Mouse (Mus musculus) neural tube, embryonic 14.5 days (tissue): ENCODE data around the gene Hmgb1. TPM values are rescaled to one million over a fixed set of nuclear protein-coding genes. Genes with fewer than 3 reads are reported as not detected.

Experiments used
- ATAC-seq: fragments of 200-750 bp; cut with Nextera tagmentation; 2 replicates; pipeline ENCODE4 v1.8.0; 2017; ENCODE audit warnings: low read depth, mild to moderate bottlenecking, moderate TSS enrichment, moderate library complexity
- H3K27ac ChIP-seq: fragments of 300-500 bp; sonication (generic); 2 replicates; pipeline ENCODE4 v1.5.1; 2014; ENCODE audit warnings: low read depth, mild to moderate bottlenecking, control low read depth, low read length, moderate library complexity, mixed read lengths
- H3K27me3 ChIP-seq: fragments of 300-500 bp; sonication (generic); 2 replicates; pipeline ENCODE4 v1.6.1; 2014; ENCODE audit warnings: low read length; ENCODE audit not compliant: control insufficient read depth, insufficient read depth
- H3K36me3 ChIP-seq: fragments of 300-500 bp; sonication (generic); 2 replicates; pipeline ENCODE4 v1.6.1; 2014; ENCODE audit warnings: low read length, mixed read lengths; ENCODE audit not compliant: control insufficient read depth, insufficient read depth
- H3K4me1 ChIP-seq: fragments of 300-500 bp; sonication (generic); 2 replicates; pipeline ENCODE4 v1.6.1; 2014; ENCODE audit warnings: low read length; ENCODE audit not compliant: control insufficient read depth, insufficient read depth
- H3K4me2 ChIP-seq: fragments of 300-500 bp; sonication (generic); 2 replicates; pipeline ENCODE4 v1.6.1; 2014; ENCODE audit warnings: mild to moderate bottlenecking, low read depth, low read length, control low read depth
- H3K4me3 ChIP-seq: fragments of 300-500 bp; sonication (generic); 2 replicates; pipeline ENCODE4 v1.5.1; 2014; ENCODE audit warnings: low read depth, low read length, control low read depth, mixed read lengths
- H3K9ac ChIP-seq: fragments of 300-500 bp; sonication (generic); replicated peaks from 2 replicates; pipeline ENCODE4 v1.6.1; 2014; ENCODE audit warnings: low read depth, mild to moderate bottlenecking, control low read depth, low read length, mixed read lengths
- H3K9me3 ChIP-seq: fragments of 300-500 bp; sonication (generic); 2 replicates; pipeline ENCODE4 v1.6.1; 2016; ENCODE audit warnings: low read length; ENCODE audit not compliant: control insufficient read depth
- whole genome bisulfite sequencing: fragments of 180-500 bp; shearing (Covaris S2); extraction: QIAGEN DNeasy Blood & Tissue Kit; methylation state at CpG from one replicate; pipeline ENCODE4 v1.1.7; 2014; 5-methylcytosine and 5-hydroxymethylcytosine counted together
- polyA plus RNA-seq: library from polyadenylated mRNA; unstranded; fragments of >200 nt; fragmentation: Nextera tagmentation; extraction: Ambion mirVana; gene quantifications from 2 replicates; pipeline ENCODE4 v1.2.1, GENCODE M21; 2014

Hmgb1 gene
- polyA plus RNA-seq, 1 experiment from 2014 or later = 766 TPM

DNA sequence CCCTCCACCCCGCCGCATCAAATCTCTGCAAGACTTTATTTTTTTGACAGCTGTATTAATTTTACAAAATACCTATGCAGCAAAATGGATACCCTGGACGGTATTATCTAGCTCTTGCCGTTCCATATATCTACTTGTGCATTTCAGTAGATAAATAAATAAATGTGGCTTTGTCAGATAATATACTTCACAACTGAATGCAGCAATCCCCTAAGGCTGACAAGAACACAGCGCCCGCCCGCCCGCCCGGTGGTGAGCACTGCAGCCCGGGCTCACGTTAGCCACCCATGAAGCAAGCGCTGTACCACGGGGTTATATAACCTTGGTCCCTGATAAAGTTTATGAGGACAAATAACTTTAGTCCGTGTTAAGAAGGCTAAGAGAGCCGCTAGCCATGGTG, 76.1 kb downstream of the Hmgb1 start:
- Histone ChIP-seq H3K4me2 (no peak overlapping the region), H3K4me1 (no peaks in the 10 kb centered on the region), H3K9ac (no peak overlapping the region), H3K36me3 (no peaks in the 10 kb centered on the region), H3K9me3 (no peaks in the 10 kb centered on the region), H3K27me3 (no peaks in the 10 kb centered on the region), H3K27ac (no peak overlapping the region), H3K4me3 (no peak overlapping the region)
- WGBS = 84% methylated on average over 15 of the region's 15 CpGs
- no peak for ATAC-seq

GRCm38 (mm10) chr5:149107566-149107965, 76.7 kb downstream of the Hmgb1 start:
- Histone ChIP-seq H3K9ac (no peak overlapping the region), H3K36me3 (no peaks in the 10 kb centered on the region), H3K27ac (no peak overlapping the region), H3K27me3 (no peaks in the 10 kb centered on the region), H3K4me2 (no peak overlapping the region), H3K4me1 (no peaks in the 10 kb centered on the region), H3K4me3 (no peak overlapping the region), H3K9me3 (no peaks in the 10 kb centered on the region)
- WGBS = 71% methylated on average over 3 of the region's 3 CpGs
- no peak for ATAC-seq

DNA sequence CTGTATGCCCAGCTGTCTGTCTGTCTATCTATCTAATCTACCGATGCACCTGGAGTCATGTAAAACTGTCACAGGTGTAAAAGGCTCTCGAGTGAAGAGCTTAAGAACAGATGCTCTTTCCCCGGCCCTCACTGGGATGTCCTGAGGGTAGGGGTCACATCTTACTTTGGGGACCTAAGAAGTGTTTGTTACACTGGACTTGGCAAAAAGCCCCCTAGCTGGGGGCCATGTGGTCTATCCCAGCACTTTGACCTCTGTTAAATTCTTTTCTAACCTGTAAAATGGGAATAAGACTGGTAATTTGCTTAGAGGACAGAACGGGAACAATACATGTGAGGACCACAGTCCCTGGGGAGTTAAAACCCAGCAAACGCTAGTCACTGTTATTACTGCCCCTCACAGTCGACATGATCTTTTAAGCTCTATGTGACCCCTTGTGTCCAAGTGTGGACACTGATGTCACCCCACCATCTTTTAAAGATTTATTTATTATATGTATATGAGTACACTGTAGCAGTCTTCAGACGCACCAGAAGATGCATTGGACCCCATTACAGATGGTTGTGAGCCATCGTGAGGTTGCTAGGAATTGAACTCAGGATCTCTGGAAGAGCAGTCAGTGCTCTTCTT, 80.1 kb downstream of the Hmgb1 start:
- ATAC-seq = no peak
- no peaks in the 10 kb centered on the region for H3K27me3 ChIP-seq
- no peak overlapping the region for H3K27ac ChIP-seq
- H3K9me3 ChIP-seq = no peaks in the 10 kb centered on the region
- WGBS = 91% methylated on average over 8 of the region's 8 CpGs
- H3K36me3 ChIP-seq = no peaks in the 10 kb centered on the region
- H3K4me3 ChIP-seq = no peak overlapping the region
- H3K9ac ChIP-seq = no peak overlapping the region
- no peaks in the 10 kb centered on the region for H3K4me1 ChIP-seq
- no peak overlapping the region for H3K4me2 ChIP-seq

GRCm38 (mm10) chr5:149101869-149102268, 82.4 kb downstream of the Hmgb1 start:
- WGBS = 81% methylated on average over 6 of the region's 6 CpGs

DNA sequence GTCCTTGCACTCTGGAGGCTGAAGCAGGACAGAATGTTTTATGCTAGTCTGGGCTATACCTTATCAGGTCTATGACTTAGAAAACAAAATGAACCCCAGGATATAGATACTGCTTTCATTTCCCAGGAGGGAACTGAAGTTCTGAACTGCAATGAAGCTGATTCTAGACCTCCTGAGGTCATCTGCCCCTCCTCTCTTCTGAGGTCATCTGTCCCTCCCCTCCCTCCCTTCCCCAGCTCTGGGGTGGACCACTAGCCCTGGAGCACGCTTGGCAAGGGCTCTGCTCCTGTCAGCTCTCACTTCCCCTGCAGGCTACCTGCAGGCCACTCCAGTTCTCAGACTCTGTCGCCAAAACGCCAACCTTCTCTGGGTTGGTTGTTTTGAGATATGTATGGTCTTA, 84.2 kb downstream of the Hmgb1 start:
- ATAC-seq = no peak
- Histone ChIP-seq H3K4me3 (no peak overlapping the region), H3K27ac (no peak overlapping the region), H3K36me3 (no peaks in the 10 kb centered on the region), H3K4me1 (no peaks in the 10 kb centered on the region), H3K27me3 (no peaks in the 10 kb centered on the region), H3K4me2 (no peak overlapping the region), H3K9ac (no peak overlapping the region), H3K9me3 (no peaks in the 10 kb centered on the region)
- WGBS = 73% methylated on average over 3 of the region's 3 CpGs

More at GRCm38 (mm10) chr5:149101869-149102268, 82.4 kb downstream of the Hmgb1 start:
- H3K4me2 ChIP-seq = no peak overlapping the region
- no peaks in the 10 kb centered on the region for H3K4me1 ChIP-seq
- ATAC-seq = no peak
- H3K9me3 ChIP-seq = no peaks in the 10 kb centered on the region
- no peaks in the 10 kb centered on the region for H3K36me3 ChIP-seq
- no peak overlapping the region for H3K27ac ChIP-seq
- H3K27me3 ChIP-seq = no peaks in the 10 kb centered on the region
- H3K4me3 ChIP-seq = no peak overlapping the region
- H3K9ac ChIP-seq = no peak overlapping the region

- H3K27ac ChIP-seq = no peak overlapping the region
- 95% methylated on average over 1 of the region's 1 CpGs for whole genome bisulfite sequencing
- H3K4me1 ChIP-seq = no peaks in the 10 kb centered on the region
- ATAC-seq = no peak
- H3K4me2 ChIP-seq = no peak overlapping the region
- H3K4me3 ChIP-seq = no peak overlapping the region
- no peaks in the 10 kb centered on the region for H3K9me3 ChIP-seq
- H3K9ac ChIP-seq = no peak overlapping the region
- H3K36me3 ChIP-seq = no peaks in the 10 kb centered on the region
- H3K27me3 ChIP-seq = no peaks in the 10 kb centered on the region
These were observed 85.3 kb downstream of the Hmgb1 start for GRCm38 (mm10) chr5:149099009-149099408.

- ATAC-seq = no peak
- H3K4me1 ChIP-seq = no peaks in the 10 kb centered on the region
- H3K4me2 ChIP-seq = no peak overlapping the region
- H3K27me3 ChIP-seq = no peaks in the 10 kb centered on the region
- no peak overlapping the region for H3K9ac ChIP-seq
- 89% methylated on average over 5 of the region's 5 CpGs for WGBS
- no peak overlapping the region for H3K27ac ChIP-seq
- no peak overlapping the region for H3K4me3 ChIP-seq
- H3K9me3 ChIP-seq = no peaks in the 10 kb centered on the region
- no peaks in the 10 kb centered on the region for H3K36me3 ChIP-seq
These were observed 86.4 kb downstream of the Hmgb1 start for GRCm38 (mm10) chr5:149097841-149098240.

- Histone ChIP-seq H3K27me3 (no peaks in the 10 kb centered on the region), H3K36me3 (no peaks in the 10 kb centered on the region), H3K9ac (no peak overlapping the region), H3K27ac (no peak overlapping the region), H3K4me3 (no peak overlapping the region), H3K9me3 (no peaks in the 10 kb centered on the region), H3K4me1 (no peaks in the 10 kb centered on the region), H3K4me2 (no peak overlapping the region)
- WGBS = 76% methylated on average over 11 of the region's 11 CpGs
- ATAC-seq = no peak
These were observed 88.0 kb downstream of the Hmgb1 start for GRCm38 (mm10) chr5:149096284-149096683.

DNA sequence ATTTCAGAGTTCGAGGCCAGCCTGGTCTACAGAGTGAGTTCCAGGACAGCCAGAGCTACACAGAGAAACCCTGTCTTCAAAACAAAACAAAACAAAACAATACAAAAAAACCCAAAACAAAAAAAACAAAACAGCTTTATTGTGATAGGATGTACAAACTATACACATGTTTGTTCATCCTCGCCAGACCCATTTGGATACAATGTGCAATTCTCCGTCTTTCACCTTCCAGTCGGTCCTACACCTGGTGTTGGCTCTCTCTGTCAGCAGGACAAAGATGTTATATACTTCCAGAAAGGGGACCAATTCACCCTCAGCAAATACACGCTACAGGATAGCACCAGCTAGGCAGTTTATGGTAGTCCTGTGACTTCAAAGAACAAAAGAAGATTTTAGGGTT, 91.4 kb downstream of the Hmgb1 start:
- H3K27ac ChIP-seq = no peak overlapping the region
- no peak overlapping the region for H3K9ac ChIP-seq
- no peaks in the 10 kb centered on the region for H3K4me1 ChIP-seq
- 78% methylated on average over 5 of the region's 5 CpGs for WGBS
- H3K36me3 ChIP-seq = no peaks in the 10 kb centered on the region
- H3K27me3 ChIP-seq = no peaks in the 10 kb centered on the region
- ATAC-seq = no peak
- no peak overlapping the region for H3K4me3 ChIP-seq
- H3K4me2 ChIP-seq = no peak overlapping the region
- H3K9me3 ChIP-seq = no peaks in the 10 kb centered on the region
